Mouse (Mus musculus) urinary bladder, postnatal 36 days (tissue): ENCODE data around the gene Cuta.
"Not testable (repeated sequence)": the region's sequence is repeated elsewhere in the genome, so short reads cannot be mapped to it uniquely, and the experiment has no call there.

Experiments used
- DNase-seq, 2 experiments: peaks; one replicate each; pipeline ENCODE4 v3.0.0; 2022; ENCODE audit warnings: low spot score in 2 of 2, mixed read lengths in 1 of 2

Cuta gene

DNA sequence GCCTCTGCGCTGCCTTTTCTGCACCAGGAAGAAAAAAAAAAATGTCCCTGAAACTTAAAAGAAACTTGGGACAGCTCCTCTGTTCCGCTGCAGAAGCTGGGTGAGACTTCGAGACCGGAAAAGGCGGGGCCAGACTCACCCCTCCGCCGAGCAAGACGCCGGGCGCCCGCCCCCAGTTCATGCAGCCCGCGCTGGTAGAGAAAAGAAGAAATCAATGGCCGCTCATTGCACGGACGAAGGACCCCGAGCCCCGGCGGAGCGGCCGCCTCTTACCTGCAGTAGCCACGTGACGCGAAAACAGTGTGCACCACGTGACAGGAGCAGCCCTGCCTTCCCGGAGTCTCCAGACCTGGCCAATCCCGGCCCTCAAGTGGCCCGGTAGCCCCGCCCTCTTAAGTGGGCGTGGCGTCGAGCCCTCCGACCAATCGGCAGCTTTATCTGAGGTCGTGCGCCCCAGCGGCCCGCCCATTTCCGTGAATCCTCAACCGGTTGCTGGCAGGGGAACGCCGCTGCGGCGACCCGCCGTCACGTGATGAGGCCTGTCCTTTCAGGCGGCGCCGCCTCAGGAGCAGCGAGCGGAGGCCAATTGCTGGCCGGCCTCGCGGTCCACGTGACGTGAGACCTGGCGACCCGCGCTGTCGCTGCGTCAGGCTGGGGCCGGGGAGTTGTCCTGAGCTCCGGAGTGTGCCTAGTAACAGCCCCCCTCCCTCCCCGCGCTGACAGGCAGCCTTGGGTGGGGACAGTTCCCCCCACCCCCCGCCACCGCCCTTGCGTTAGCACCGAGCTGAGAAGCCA is at the start of gene Cuta:
Gene Cuta (minus strand): TSS at position 392 of the 795 bp plus-strand sequence.
- DNase-seq = peak; percentile 98 to 100

- DNase-seq = no peak
Observed at GRCm38 (mm10) chr17:26985503-26986179, 46.3 kb upstream of the Cuta start.

GRCm38 (mm10) chr17:26983382-26983781 is 44.0 kb upstream of the Cuta start:
- no peak for DNase-seq

- DNase-seq = no peak
Observed at GRCm38 (mm10) chr17:26981050-26981449, 41.7 kb upstream of the Cuta start.

- DNase-seq = no peak
Observed at GRCm38 (mm10) chr17:26979426-26979825, 40.1 kb upstream of the Cuta start.

DNA sequence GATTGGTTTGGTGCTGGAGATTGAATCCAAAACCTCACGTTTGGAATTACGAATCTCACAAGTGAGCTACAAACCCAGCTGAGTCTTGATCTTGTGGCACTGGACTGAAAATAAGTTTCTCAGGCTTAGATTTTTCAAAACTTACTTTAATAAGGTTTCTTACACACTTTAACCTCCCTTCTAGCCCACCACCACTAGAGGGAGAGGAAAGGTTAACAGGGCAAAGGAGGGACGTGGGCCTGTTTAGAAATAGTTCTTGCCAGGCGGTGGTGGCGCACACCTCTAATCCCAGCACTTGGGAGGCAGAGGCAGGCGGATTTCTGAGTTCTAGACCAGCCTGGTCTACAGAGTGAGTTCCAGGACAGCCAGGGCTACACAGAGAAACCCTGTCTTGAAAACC is 38.0 kb upstream of the Cuta start:
- not testable (repeated sequence) for DNase-seq

DNA sequence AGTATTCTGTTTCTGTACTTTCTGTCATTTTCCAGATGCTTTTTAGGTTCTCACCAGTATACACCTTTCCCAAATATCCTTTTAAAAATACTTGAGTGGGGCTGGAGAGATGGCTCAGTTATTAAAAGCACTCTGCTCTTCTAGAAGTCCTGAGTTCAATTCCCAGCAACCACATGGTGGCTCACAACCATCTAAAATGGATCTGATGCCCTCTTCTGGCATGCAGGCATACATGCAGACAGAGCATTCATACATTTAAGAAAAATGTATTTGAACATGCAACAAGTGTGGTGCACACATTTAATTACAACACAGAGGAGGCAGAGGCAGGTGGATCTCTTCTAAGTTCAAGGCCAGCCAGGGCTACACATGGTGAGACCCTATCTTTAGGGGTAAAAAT is 36.0 kb upstream of the Cuta start:
- DNase-seq = no peak

DNA sequence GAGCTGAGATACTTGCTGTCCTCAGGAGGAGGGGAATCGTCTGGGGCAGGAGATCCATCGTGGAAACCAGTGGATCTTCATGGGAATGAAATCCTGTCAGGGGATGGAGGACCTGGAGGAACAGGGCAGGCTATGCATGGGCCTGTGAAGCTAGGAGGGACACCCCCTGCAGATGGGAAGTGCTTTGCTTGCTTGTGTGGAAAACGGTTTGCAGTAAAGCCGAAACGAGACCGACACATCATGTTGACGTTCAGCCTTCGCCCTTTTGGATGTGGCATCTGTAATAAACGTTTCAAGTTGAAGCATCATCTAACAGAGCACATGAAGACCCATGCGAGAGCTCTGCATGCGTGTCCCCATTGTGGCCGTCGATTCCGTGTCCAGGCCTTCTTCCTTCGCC is 35.2 kb upstream of the Cuta start:
- no peak for DNase-seq

GRCm38 (mm10) chr17:26972703-26973574 is 33.6 kb upstream of the Cuta start, which contains the start of gene Zbtb9:
Zbtb9 (plus strand) TSS chr17:26973167.
- peak; percentile 93 to 96 for DNase-seq

DNA sequence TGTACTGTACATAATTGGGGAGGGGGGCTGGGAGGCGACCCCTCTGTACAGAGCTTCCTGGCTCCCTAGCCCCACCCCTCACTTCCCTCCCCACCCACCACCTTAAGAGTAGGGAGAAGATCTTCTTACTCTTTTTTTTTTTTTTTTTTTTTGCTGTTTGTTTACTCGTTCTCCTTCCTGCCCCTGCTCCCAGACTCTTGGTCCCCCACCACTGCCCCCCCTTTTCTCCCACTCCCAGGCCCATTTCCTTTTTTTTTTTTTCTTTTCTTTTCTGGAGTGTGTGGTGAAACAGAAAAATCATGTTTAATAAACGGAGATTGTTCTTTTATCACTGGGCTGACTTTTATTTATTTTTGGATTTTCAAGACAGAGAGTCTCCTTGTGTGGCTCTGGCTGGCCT is 32.7 kb upstream of the Cuta start:
- no peak for DNase-seq

- no peak for DNase-seq
Observed at GRCm38 (mm10) chr17:26971247-26971905, 32.0 kb upstream of the Cuta start.

DNA sequence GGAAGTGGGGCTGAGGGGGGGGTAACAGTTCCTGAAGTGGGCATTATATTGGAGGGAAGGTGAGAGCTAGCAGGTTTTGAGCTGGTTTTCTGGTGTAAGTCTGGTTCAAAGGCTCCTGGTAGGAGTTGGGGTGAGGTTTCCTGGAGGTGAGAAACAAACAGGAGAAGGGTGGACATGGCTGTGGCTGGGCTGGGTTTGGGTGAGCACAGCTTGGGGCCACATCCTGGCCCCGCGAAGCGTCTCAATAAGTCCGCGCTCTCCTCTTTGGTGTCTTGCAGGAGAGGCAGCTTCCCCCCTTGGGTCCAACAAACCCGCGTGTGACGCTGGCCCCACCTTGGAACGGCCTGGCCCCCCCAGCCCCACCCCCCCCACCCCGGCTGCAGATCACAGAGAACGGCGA is 30.9 kb upstream of the Cuta start:
- no peak for DNase-seq

DNA sequence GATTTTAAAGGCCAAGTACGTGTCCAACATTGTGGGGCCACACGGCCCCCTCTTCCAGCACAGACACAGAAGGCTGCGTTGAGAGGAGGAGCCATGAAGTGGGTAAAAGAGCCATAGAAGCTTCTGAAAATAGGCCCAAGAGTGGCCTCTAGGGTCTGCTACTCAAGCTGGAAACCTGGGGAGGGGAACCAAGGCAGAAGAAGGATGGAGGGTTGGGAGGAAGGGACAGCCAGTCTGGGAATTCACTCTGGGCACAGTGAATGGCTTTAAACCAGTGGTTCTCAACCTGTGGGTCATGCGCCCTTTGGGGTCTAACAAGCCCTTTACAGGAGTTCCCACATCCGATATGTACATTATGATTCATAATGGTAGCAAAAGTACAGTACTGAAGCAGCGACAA is 29.9 kb upstream of the Cuta start:
- no peak for DNase-seq

GRCm38 (mm10) chr17:26968200-26968611 is 28.8 kb upstream of the Cuta start:
- no peak for DNase-seq

DNA sequence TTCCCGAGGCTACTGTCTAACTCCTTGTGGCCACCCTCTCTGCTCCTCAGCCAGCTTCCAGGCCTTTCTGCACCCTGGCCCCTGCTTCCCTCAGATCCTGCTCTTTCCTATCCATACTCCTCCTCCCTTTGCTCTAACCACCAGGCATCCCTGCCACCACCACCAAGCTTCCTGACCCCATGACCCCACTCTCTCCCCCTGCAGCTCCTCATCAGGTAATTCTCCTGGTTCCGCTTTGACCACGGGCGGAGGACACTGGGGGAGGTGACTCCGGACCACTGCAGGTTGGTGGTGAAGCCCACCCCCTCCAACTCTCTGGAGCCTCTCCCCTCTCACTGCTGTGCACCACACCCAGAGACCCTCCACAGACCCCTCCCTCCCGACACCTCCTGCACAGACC is 28.1 kb upstream of the Cuta start:
- no peak for DNase-seq

DNA sequence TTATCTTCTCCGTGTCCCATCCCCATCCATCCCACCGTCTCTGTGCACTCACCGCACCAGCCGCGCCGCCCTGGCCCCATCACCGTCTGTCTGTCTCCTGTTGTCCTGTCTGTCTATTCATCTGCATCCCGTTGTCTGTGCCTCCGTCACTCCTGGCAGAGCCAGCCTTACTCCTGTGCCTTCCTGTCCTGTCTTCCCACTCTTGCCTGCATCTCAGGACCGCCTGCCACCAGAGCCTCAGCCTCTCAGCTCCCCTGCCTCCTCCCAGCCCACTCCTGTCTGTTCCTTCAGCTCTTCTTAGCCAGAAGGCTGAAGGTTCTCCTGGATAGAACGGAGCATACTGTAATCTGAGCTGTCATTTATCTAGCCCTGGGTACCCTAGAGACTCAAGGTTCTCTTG is 27.6 kb upstream of the Cuta start:
- DNase-seq = no peak

DNA sequence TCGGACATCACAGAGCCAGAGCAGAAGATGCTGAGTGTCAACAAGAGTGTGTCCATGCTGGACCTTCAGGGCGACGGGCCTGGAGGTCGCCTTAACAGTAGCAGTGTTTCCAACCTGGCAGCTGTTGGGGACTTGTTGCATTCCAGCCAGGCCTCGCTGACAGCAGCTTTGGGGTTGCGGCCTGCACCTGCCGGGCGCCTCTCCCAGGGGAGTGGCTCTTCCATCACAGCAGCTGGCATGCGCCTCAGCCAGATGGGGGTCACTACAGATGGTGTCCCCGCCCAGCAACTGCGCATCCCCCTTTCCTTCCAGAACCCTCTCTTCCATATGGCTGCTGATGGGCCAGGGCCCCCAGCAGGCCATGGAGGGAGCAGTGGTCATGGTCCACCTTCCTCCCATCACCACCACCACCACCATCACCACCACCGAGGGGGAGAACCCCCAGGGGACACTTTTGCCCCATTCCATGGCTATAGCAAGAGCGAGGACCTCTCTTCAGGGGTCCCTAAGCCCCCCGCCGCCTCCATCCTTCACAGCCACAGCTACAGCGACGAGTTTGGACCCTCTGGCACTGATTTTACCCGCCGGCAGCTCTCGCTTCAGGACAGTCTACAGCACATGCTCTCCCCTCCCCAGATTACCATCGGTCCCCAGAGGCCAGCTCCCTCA is 22.3 kb upstream of the Cuta start:
- DNase-seq = no peak

GRCm38 (mm10) chr17:26959815-26960214 is 20.4 kb upstream of the Cuta start:
- DNase-seq = no peak

DNA sequence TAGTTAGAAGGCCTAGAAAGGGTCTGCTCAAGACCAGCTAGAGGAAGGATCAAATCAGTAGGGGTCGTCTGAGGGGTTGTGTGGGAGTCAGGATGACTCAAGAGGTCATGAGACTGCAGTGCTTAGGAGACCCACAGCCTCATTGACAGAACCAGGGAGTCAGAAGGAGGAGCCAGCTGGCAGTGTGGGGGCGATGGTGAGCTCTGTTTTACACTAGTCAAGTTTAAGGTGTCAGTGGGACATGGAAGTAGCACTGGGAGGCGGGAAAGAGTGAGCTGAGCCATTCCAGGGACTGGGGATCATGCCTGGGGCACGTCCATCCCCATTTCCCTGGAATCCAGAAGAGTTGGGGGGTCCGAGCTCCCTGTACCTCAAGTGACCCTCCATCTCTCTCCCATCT is 19.5 kb upstream of the Cuta start:
- no peak for DNase-seq

GRCm38 (mm10) chr17:26957872-26958271 is 18.5 kb upstream of the Cuta start:
- DNase-seq = no peak

DNA sequence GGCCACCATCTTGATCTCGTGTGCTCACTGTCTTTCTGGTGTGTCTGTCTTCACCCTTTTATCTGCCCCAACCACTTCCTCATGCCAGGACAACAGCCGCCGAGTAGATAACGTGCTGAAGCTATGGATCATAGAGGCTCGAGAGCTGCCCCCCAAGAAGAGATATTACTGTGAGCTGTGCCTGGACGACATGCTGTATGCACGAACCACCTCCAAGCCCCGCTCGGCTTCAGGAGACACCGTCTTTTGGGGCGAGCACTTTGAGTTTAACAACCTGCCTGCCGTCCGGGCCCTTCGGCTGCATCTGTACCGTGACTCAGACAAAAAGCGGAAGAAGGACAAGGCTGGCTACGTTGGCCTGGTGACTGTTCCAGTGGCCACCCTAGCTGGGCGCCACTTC is 17.5 kb upstream of the Cuta start:
- no peak for DNase-seq
